Mouse (Mus musculus) embryonic facial prominence, embryonic 12.5 days (tissue): ENCODE measurements at regions not wholly inside any gene's neighbourhood (a gene's known extent, or its start where the extent isn't known, plus 50 kb on each side); places are given as distances from the start of the nearest gene placed in this dataset.

Experiments used
- ATAC-seq: fragments of 200-750 bp; cut with Nextera tagmentation; 2 replicates; pipeline ENCODE4 v1.8.0; 2017; ENCODE audit not compliant: insufficient number of reproducible peaks, insufficient read depth, low FRiP score, low TSS enrichment
- H3K27ac ChIP-seq: fragments of 300-500 bp; sonication (generic); 2 replicates; pipeline ENCODE4 v1.5.1; 2016; ENCODE audit warnings: mild to moderate bottlenecking
- H3K27me3 ChIP-seq: fragments of 300-500 bp; sonication (generic); 2 replicates; pipeline ENCODE4 v1.6.1; 2016; ENCODE audit warnings: mild to moderate bottlenecking, moderate library complexity
- H3K36me3 ChIP-seq: fragments of 300-500 bp; sonication (generic); 2 replicates; pipeline ENCODE4 v1.6.1; 2016; ENCODE audit warnings: mild to moderate bottlenecking
- H3K4me1 ChIP-seq: fragments of 300-500 bp; sonication (generic); 2 replicates; pipeline ENCODE4 v1.6.1; 2016
- H3K4me2 ChIP-seq: fragments of 300-500 bp; sonication (generic); replicated peaks from 2 replicates; pipeline ENCODE4 v1.6.1; 2016; ENCODE audit warnings: mild to moderate bottlenecking, moderate library complexity
- H3K4me3 ChIP-seq: fragments of 300-500 bp; sonication (generic); 2 replicates; pipeline ENCODE4 v1.5.1; 2016; ENCODE audit warnings: mild to moderate bottlenecking
- H3K9ac ChIP-seq: fragments of 300-500 bp; sonication (generic); 2 replicates; pipeline ENCODE4 v1.6.1; 2016; ENCODE audit warnings: mild to moderate bottlenecking, moderate library complexity
- H3K9me3 ChIP-seq: fragments of 300-500 bp; sonication (generic); 2 replicates; pipeline ENCODE4 v1.6.1; 2016; ENCODE audit warnings: mild to moderate bottlenecking, moderate library complexity
- WGBS: fragments of 180-500 bp; shearing (Covaris S2); methylation state at CpG from one replicate; pipeline ENCODE4 v1.1.7; 2016; 5-methylcytosine and 5-hydroxymethylcytosine counted together

DNA sequence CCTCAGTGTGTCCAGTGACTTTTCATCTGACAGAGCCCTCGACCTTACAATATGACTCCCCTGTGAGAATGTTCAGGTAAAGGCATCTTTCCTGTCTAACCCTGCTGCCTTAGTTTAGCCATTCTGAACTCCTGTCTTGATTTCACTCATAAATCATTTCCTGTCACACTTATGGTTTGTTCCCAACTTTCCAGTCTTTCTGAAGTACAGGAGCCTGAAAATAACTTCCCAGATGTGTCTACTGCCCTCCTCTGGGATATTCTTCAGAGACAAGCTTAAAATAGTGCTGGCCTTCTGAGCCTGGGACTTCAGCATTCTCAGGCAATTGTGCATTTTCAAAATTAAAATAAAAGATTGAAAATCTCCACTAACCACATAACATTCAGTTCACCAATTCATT is 204.1 kb downstream of the Car2 start:
- WGBS, result 68% methylated on average over 1 of the region's 1 CpGs
- Histone ChIP-seq H3K4me1 (no peaks in the 10 kb centered on the region), H3K4me2 (no peak overlapping the region), H3K9ac (no peak overlapping the region), H3K36me3 (no peaks in the 10 kb centered on the region), H3K27me3 (no peaks in the 10 kb centered on the region), H3K9me3 (no peaks in the 10 kb centered on the region), H3K27ac (no peak overlapping the region), H3K4me3 (no peak overlapping the region)
- no peak for ATAC-seq

DNA sequence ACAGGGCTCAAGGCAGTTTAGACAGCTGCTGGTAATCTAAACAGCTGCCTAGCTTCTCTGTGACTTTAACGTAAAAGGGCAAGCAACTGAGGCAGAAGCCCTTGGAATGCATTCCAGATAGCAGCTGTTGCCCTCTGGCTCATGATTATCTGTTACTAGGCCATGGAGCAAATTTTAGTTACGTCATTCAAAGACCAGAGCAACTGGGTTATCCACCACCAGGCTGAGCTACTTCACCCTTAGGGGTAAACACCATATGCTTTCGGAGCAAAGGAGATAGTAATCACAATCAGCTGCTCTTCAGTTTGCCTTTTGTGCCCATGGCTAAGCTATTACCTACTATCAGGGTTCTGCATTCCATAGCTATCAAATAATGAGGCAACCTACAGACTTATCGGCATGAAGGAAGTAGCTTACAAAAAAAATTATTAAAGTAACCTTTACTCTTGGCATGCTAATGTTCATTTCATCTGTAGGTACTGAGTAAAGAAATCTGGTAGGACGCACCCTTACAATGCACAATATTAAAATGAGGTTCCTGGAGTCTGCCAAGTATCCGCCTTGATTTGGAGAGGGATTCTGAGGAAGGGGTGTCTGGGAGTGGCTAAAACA is 212.2 kb downstream of the Car2 start:
- H3K4me3 ChIP-seq, result no peak overlapping the region
- WGBS, result 39% methylated on average over 6 of the region's 6 CpGs
- H3K9ac ChIP-seq, result no peak overlapping the region
- no peaks in the 10 kb centered on the region for H3K27me3 ChIP-seq
- no peaks in the 10 kb centered on the region for H3K4me1 ChIP-seq
- no peaks in the 10 kb centered on the region for H3K9me3 ChIP-seq
- H3K27ac ChIP-seq, result no peak overlapping the region
- H3K4me2 ChIP-seq, result no peak overlapping the region
- ATAC-seq, result 0 out of 2 replicates have a peak, but pooled peaks have one; percentile 22
- no peaks in the 10 kb centered on the region for H3K36me3 ChIP-seq

DNA sequence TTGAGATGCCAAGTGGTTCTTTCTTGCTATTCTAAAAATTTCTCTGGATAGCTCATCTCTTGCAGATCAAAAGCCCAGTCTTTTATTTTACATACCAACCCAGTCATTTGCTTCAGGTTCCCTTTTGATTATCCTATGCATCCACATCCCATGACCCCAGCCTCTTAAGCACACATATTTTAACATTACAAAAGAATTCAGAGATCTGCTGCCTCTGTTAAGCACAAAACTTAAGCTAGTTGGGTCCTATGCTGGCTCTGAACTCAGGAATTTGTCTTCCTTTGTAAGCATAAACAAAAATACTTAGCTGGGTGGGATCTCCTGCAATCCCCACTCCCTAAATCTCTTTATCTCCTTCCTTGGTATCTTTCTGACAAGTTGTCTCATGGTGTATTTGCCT is 212.9 kb downstream of the Car2 start:
- ATAC-seq, result no peak
- no peak overlapping the region for H3K4me2 ChIP-seq
- H3K27me3 ChIP-seq, result no peaks in the 10 kb centered on the region

DNA sequence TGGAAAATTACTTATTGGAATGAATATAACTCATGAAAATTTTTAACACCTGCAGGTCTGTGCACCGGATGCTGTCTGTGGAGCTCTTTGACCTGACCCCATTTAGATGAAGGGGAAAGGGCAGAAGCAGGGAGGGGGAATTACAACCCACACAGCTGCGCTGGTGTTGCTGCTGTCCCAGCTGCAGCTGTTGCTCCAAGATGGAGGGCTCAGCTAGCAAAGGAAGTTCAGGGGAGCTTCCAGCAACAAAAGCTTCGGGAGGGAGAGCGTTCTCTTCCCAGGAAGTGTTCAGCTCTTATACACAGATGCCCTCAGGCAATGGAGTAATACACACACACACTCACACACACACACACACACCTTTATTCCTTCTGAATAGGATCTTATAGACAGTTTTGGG is 219.6 kb downstream of the Car2 start:
- Histone ChIP-seq H3K4me3 (no peak overlapping the region), H3K27ac (no peak overlapping the region), H3K27me3 (no peaks in the 10 kb centered on the region), H3K9me3 (no peaks in the 10 kb centered on the region), H3K9ac (no peak overlapping the region), H3K4me2 (no peak overlapping the region), H3K36me3 (no peaks in the 10 kb centered on the region), H3K4me1 (no peaks in the 10 kb centered on the region)
- ATAC-seq, result no peak
- WGBS, result 13% methylated on average over 4 of the region's 4 CpGs

More for the DNA sequence above, 212.9 kb downstream of the Car2 start:
- H3K4me3 ChIP-seq, result no peak overlapping the region
- H3K9me3 ChIP-seq, result no peaks in the 10 kb centered on the region
- H3K27ac ChIP-seq, result no peak overlapping the region
- no peaks in the 10 kb centered on the region for H3K36me3 ChIP-seq
- H3K4me1 ChIP-seq, result no peaks in the 10 kb centered on the region
- no peak overlapping the region for H3K9ac ChIP-seq

DNA sequence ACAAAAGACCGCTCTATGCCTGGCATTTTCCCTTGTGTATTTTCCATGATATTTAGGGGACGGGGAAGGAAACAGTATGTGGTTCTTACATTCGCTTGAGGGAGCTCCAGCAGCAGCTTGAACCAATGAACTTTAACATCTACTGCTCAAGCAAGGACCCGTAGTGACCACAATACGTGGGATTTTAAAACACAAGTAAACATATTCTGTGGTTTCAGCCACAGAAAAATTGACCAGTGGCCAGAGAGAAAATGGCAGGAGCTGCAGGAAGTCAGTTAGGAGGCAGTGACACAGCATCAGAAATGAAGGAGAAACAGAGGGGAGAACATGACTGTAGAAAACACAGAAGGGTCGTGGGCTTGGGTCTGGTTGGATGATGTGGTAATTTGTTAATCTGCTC is 220.2 kb downstream of the Car2 start:
- Histone ChIP-seq H3K36me3 (no peaks in the 10 kb centered on the region), H3K4me3 (no peak overlapping the region), H3K27me3 (no peaks in the 10 kb centered on the region), H3K9ac (no peak overlapping the region), H3K27ac (no peak overlapping the region), H3K4me2 (no peak overlapping the region), H3K9me3 (no peaks in the 10 kb centered on the region), H3K4me1 (no peaks in the 10 kb centered on the region)
- 76% methylated on average over 6 of the region's 6 CpGs for WGBS
- ATAC-seq, result no peak

DNA sequence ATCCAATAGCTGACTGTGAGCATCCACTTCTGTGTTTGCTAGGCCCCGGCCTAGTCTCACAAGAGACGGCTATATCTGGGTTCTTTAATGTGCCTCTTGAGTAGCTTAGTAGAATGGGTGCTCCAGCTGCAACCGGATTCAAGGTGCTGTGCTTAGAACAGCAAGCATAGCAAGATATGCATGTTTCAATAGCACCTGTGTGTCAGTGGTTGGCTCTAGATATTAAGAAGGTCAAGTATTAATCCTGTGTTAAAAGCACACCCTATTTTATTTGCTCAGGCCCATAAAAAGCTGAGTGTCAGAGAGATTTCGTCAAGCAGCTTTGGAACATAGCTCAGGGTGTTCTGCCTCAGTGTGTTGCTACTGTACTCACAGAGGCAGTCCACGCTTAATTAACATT is 221.2 kb downstream of the Car2 start:
- no peaks in the 10 kb centered on the region for H3K9me3 ChIP-seq
- H3K4me3 ChIP-seq, result no peak overlapping the region
- H3K4me1 ChIP-seq, result no peaks in the 10 kb centered on the region
- H3K36me3 ChIP-seq, result no peaks in the 10 kb centered on the region
- no peak overlapping the region for H3K9ac ChIP-seq
- no peaks in the 10 kb centered on the region for H3K27me3 ChIP-seq
- 93% methylated on average over 5 of the region's 5 CpGs for WGBS
- H3K4me2 ChIP-seq, result no peak overlapping the region
- no peak overlapping the region for H3K27ac ChIP-seq
- ATAC-seq, result no peak

DNA sequence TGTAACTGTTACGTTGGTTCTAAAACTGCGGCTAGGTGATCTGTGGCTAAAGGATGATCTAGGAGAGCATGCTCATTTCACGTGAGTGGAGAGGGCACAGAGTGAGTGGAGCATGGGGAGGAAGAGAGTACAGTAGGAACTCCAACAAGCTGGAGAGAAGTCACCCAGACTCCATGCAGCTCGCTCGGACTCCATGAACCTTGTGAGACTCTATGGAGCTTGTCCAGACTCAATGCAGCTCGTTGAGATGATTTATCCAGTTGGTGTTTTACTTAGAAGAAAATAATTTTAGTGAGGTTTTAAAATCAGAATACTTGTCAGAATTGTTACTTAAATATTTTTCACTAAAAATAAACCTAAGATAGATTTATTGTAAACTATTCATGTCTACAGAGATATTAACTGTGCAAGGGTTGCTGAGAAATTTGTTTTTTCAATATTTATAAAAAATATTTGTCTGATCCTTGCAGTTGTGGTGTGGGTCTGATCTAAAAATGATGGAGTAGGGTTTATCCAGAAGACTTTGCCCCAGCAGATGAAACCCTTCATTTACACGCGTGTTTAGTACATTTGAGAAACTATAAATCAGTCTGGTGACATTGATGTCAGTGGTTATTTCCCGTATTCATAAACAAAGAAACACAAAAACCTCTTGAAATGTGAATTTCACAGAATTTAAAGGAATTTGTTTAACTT is 222.3 kb downstream of the Car2 start:
- no peak for ATAC-seq
- no peak overlapping the region for H3K4me3 ChIP-seq
- no peak overlapping the region for H3K27ac ChIP-seq
- no peak overlapping the region for H3K9ac ChIP-seq
- H3K4me1 ChIP-seq, result no peaks in the 10 kb centered on the region
- WGBS, result 87% methylated on average over 9 of the region's 9 CpGs
- no peaks in the 10 kb centered on the region for H3K36me3 ChIP-seq
- no peaks in the 10 kb centered on the region for H3K27me3 ChIP-seq
- no peaks in the 10 kb centered on the region for H3K9me3 ChIP-seq
- no peak overlapping the region for H3K4me2 ChIP-seq

DNA sequence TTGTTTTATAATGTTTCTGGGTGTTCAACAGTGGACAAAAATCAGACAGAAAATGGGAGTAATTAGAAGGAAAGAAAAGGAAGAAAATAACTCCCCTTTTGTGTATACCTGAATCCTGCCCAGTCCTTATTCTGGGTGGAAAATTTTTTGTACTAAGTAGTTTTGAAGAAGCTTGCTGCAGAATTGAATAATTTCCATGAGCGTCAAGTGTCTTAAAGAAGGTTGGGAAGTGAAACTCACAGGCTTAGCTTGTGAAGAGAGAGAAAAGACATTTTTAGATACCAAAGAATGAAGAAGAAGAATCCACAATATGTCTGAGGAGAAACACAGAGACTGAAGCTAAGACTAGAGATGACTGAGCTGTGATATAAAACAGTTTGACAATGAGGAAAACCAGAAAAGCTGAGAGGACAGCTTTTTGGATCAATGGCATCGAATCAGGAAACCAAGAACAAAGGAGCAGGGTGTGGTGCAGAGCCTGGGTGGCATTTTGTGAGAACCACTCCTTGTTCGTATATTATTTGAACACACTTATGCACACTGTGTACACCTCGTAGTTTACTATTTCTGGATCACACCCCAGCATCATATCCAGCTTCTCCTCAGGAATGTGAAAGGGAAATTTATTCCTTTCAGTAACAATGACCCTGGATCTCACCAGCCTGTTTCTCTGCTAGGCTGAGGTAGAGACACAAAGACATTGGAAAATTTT is 221.9 kb downstream of the Gm9733 start:
- no peaks in the 10 kb centered on the region for H3K4me1 ChIP-seq
- H3K9me3 ChIP-seq, result no peaks in the 10 kb centered on the region
- 76% methylated on average over 4 of the region's 4 CpGs for WGBS
- no peak for ATAC-seq
- H3K4me3 ChIP-seq, result no peak overlapping the region
- no peak overlapping the region for H3K27ac ChIP-seq
- no peak overlapping the region for H3K4me2 ChIP-seq
- H3K27me3 ChIP-seq, result no peaks in the 10 kb centered on the region
- H3K36me3 ChIP-seq, result no peaks in the 10 kb centered on the region
- H3K9ac ChIP-seq, result no peak overlapping the region

- Histone ChIP-seq H3K4me1 (no peaks in the 10 kb centered on the region), H3K4me3 (no peak overlapping the region), H3K9me3 (no peaks in the 10 kb centered on the region), H3K36me3 (no peaks in the 10 kb centered on the region), H3K27ac (no peak overlapping the region), H3K9ac (no peak overlapping the region), H3K4me2 (no peak overlapping the region), H3K27me3 (no peaks in the 10 kb centered on the region)
- no peak for ATAC-seq
- 72% methylated on average over 2 of the region's 2 CpGs for WGBS
Observed at GRCm38 (mm10) chr3:15112177-15112838, 219.8 kb downstream of the Gm9733 start.

DNA sequence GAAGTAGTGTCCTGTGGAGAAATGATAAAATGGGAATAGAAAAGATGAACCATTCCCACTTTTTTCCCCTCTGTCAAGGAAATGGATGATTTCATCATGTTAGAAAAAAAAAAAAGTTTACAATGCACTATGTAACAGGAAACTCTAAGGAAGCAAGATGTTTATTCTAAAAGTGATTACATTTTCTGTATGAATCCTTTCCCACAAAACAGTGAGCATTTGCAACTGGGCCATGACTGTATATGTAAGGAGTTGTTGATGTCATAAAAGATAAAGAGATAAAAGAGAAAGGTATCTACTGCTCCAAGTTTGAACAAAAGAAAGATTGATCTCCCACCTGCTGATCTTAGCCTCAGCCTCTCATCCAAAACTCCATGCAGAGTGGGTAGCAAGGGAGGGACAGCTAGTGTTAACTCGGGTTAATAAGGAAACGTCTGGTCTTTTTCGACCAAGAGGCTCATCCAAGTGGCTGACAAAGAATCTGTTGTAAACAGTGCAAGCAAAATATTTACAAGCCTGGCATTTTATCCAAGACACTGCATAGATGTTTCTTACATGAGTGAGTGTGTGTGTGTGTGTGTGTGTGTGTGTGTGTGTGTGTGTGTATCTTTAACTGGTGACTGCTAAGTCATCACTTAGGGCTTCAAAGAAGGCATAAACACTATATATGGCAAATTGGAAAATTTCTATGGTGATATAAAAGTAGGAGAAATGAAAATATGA is 213.3 kb downstream of the Gm9733 start:
- no peak overlapping the region for H3K4me2 ChIP-seq
- H3K9me3 ChIP-seq, result no peaks in the 10 kb centered on the region
- no peaks in the 10 kb centered on the region for H3K4me1 ChIP-seq
- H3K9ac ChIP-seq, result no peak overlapping the region
- no peak overlapping the region for H3K27ac ChIP-seq
- no peaks in the 10 kb centered on the region for H3K36me3 ChIP-seq
- no peaks in the 10 kb centered on the region for H3K27me3 ChIP-seq
- H3K4me3 ChIP-seq, result no peak overlapping the region
- no peak for ATAC-seq
- whole genome bisulfite sequencing, result 28% methylated on average over 3 of the region's 3 CpGs

DNA sequence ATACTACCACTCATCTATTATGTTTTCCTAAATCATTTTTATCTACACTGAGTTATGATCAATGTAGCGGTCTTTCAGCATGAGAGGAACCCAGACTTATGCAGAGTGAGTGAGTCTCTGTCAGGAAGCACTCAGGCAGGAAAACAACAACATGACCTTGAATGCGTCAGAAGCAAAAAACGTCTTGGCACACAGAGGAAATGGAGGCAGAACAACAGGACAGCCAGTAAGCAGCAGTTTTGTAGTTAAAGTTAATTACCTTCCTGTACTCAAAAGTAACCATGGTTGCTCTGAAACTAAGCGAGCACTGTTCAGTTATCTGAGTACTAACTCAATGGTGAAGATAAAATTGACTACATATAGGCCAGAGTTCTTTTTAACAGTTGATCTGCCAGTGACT is 205.4 kb downstream of the Gm9733 start:
- no peak overlapping the region for H3K27ac ChIP-seq
- no peaks in the 10 kb centered on the region for H3K27me3 ChIP-seq
- no peak for ATAC-seq
- no peak overlapping the region for H3K4me2 ChIP-seq
- H3K36me3 ChIP-seq, result no peaks in the 10 kb centered on the region
- H3K4me3 ChIP-seq, result no peak overlapping the region
- no peaks in the 10 kb centered on the region for H3K9me3 ChIP-seq
- 65% methylated on average over 4 of the region's 4 CpGs for WGBS
- H3K9ac ChIP-seq, result no peak overlapping the region
- no peaks in the 10 kb centered on the region for H3K4me1 ChIP-seq
